Mouse (Mus musculus): ENCODE results near the gene Nubp2. TPM values are rescaled to one million over a fixed set of nuclear protein-coding genes. Genes with fewer than 3 reads are reported as not detected.

Nubp2 gene
- total and polyA plus RNA-seq, 3 experiments, result 70.9 to 124 (median 89.1) TPM

- DNase-seq (ENCODE audit: extremely low read depth), result no peak
- in situ Hi-C loops (cut with MboI; ENCODE audit: low pct_ligation_motif_present, low pct_unique_long_range_greater_than_20kb, low sequenced_read_pairs), result no loop called here
- Histone ChIP-seq H3K36me3 (replicated peaks in 1 of 2; ENCODE audit: control insufficient read depth in 1 of 2, insufficient read depth in 1 of 2, low read length in 1 of 2) (no peaks in the 10 kb centered on the region), H3K4me2 (ENCODE audit: insufficient read depth, low read depth, poor library complexity, severe bottlenecking) (no peak within 1 kb of the TSS), H3K9me3 (replicated peaks; ENCODE audit: low read length) (no peaks in the 10 kb centered on the region), H3K4me3 (replicated peaks in 1 of 3; ENCODE audit: low read depth in 2 of 3, low read length in 2 of 3, poor library complexity in 1 of 3) (no peak within 1 kb of the TSS), H3K79me2 (replicated peaks; ENCODE audit: control insufficient read depth, extremely low read depth, insufficient read depth, poor library complexity, severe bottlenecking) (no peaks in the 10 kb centered on the region), H3K27ac (ENCODE audit: insufficient read depth, low read depth) (no peak within 1 kb of the TSS), H3K4me1 (ENCODE audit: control insufficient read depth in 1 of 2, insufficient read depth in 2 of 2) (peaks cover 0 to 2% of the 10 kb centered on the region in 2 experiments; a peak in 1 of 4 replicates), H3K27me3 (replicated peaks) (peaks cover 19% of the 10 kb centered on the region), H3K9ac (ENCODE audit: insufficient read depth, low read depth) (no peak within 1 kb of the TSS)
- dilution Hi-C loops (cut with MboI; ENCODE audit: extremely low pct_ligation_motif_present, extremely low pct_unique_long_range_greater_than_20kb, low sequenced_read_pairs), result no loop called here
- TF ChIP-seq EP300 (IDR thresholded peaks at IDR 0.05; ENCODE audit: low read length) (no peak), POLR2AphosphoS2 (IDR thresholded peaks at IDR 0.05; ENCODE audit: low read depth, low read length) (no peak), E2F4 (IDR thresholded peaks at IDR 0.05; ENCODE audit: insufficient replicate concordance, low read depth, low read length) (no peak), MAX (IDR thresholded peaks at IDR 0.05; ENCODE audit: low read length) (no peak), SMC3 (IDR thresholded peaks at IDR 0.05; ENCODE audit: low read depth, low read length) (no peak), ZMIZ1 (IDR thresholded peaks at IDR 0.05; ENCODE audit: low read depth, low read length) (no peak), SIN3A (IDR thresholded peaks at IDR 0.05; ENCODE audit: low read length) (no peak), RCOR1 (conservative IDR thresholded peaks at IDR 0.05; ENCODE audit: low read depth, low read length) (no peak)
These were observed 46.3 kb downstream of the Nubp2 start, which contains the start of gene Hagh for GRCm38 (mm10) chr17:24839842-24840241. Hagh (plus strand) TSS chr17:24840143.

Other genes with a start within 250 kb of the Nubp2 start
Only the 20 nearest of the 29 such genes appear.
- gene Noxo1, start 190.1 kb downstream of the Nubp2 start, total RNA-seq (2012; rRNA removed), result 0.80 and 0.89 TPM in 2 replicates
- gene Noxo1, start 190.1 kb downstream of the Nubp2 start, total RNA-seq (2014; rRNA removed), result 0.47 and 0.54 TPM in 2 replicates
- gene Noxo1, start 190.1 kb downstream of the Nubp2 start, polyA plus RNA-seq (2012; ENCODE audit: insufficient read length, low read depth), result 0.95 and 2.5 TPM in 2 replicates
- 98.0 and 122 TPM in 2 replicates for gene Tbl3, start 178.7 kb downstream of the Nubp2 start, total RNA-seq (2012; rRNA removed)
- 99.7 and 105 TPM in 2 replicates for gene Tbl3, start 178.7 kb downstream of the Nubp2 start, total RNA-seq (2014; rRNA removed)
- 101 and 104 TPM in 2 replicates for gene Tbl3, start 178.7 kb downstream of the Nubp2 start, polyA plus RNA-seq (2012; ENCODE audit: insufficient read length, low read depth)
- 0.38 and 0.59 TPM in 2 replicates for gene Rnf151, start 168.3 kb downstream of the Nubp2 start, total RNA-seq (2012; rRNA removed)
- gene Rnf151, start 168.3 kb downstream of the Nubp2 start, total RNA-seq (2014; rRNA removed), result not detected in 2 replicates
- gene Rnf151, start 168.3 kb downstream of the Nubp2 start, polyA plus RNA-seq (2012; ENCODE audit: insufficient read length, low read depth), result 0.20 and 0.34 TPM in 2 replicates
- 5,102 and 6,050 TPM in 2 replicates for gene Rps2, start 168.2 kb downstream of the Nubp2 start, total RNA-seq (2012; rRNA removed)
- gene Rps2, start 168.2 kb downstream of the Nubp2 start, total RNA-seq (2014; rRNA removed), result 5,117 and 5,410 TPM in 2 replicates
- 1,976 and 2,057 TPM in 2 replicates for gene Rps2, start 168.2 kb downstream of the Nubp2 start, polyA plus RNA-seq (2012; ENCODE audit: insufficient read length, low read depth)
- 188 and 207 TPM in 2 replicates for gene Ndufb10, start 161.9 kb downstream of the Nubp2 start, total RNA-seq (2012; rRNA removed)
- 207 and 208 TPM in 2 replicates for gene Ndufb10, start 161.9 kb downstream of the Nubp2 start, total RNA-seq (2014; rRNA removed)
- gene Ndufb10, start 161.9 kb downstream of the Nubp2 start, polyA plus RNA-seq (2012; ENCODE audit: insufficient read length, low read depth), result 136 and 155 TPM in 2 replicates
- gene Rpl3l, start 158.5 kb downstream of the Nubp2 start, total RNA-seq (2012; rRNA removed), result 0.17 TPM in 1 of 2 replicates, not detected in the other
- gene Rpl3l, start 158.5 kb downstream of the Nubp2 start, total RNA-seq (2014; rRNA removed), result 0.24 TPM in 1 of 2 replicates, not detected in the other
- 0.79 and 0.91 TPM in 2 replicates for gene Rpl3l, start 158.5 kb downstream of the Nubp2 start, polyA plus RNA-seq (2012; ENCODE audit: insufficient read length, low read depth)
- gene Msrb1, start 149.7 kb downstream of the Nubp2 start, total RNA-seq (2012; rRNA removed), result 38.4 and 39.7 TPM in 2 replicates
- gene Msrb1, start 149.7 kb downstream of the Nubp2 start, total RNA-seq (2014; rRNA removed), result 21.3 and 26.9 TPM in 2 replicates
- 60.5 and 70.0 TPM in 2 replicates for gene Msrb1, start 149.7 kb downstream of the Nubp2 start, polyA plus RNA-seq (2012; ENCODE audit: insufficient read length, low read depth)
- 0.30 TPM in 1 of 2 replicates, not detected in the other for gene Hs3st6, start 133.4 kb downstream of the Nubp2 start, total RNA-seq (2012; rRNA removed)
- gene Hs3st6, start 133.4 kb downstream of the Nubp2 start, total RNA-seq (2014; rRNA removed), result not detected in 2 replicates
- not detected in 2 replicates for gene Hs3st6, start 133.4 kb downstream of the Nubp2 start, polyA plus RNA-seq (2012; ENCODE audit: insufficient read length, low read depth)
- gene Meiob, start 82.1 kb downstream of the Nubp2 start, total RNA-seq (2012; rRNA removed), result 0.08 and 0.30 TPM in 2 replicates
- 0.22 and 0.40 TPM in 2 replicates for gene Meiob, start 82.1 kb downstream of the Nubp2 start, total RNA-seq (2014; rRNA removed)
- 0.15 and 0.23 TPM in 2 replicates for gene Meiob, start 82.1 kb downstream of the Nubp2 start, polyA plus RNA-seq (2012; ENCODE audit: insufficient read length, low read depth)
- 28.1 and 31.0 TPM in 2 replicates for gene Hagh, start 46.2 kb downstream of the Nubp2 start, total RNA-seq (2012; rRNA removed)
- 27.3 and 28.1 TPM in 2 replicates for gene Hagh, start 46.2 kb downstream of the Nubp2 start, total RNA-seq (2014; rRNA removed)
- gene Hagh, start 46.2 kb downstream of the Nubp2 start, polyA plus RNA-seq (2012; ENCODE audit: insufficient read length, low read depth), result 18.1 and 18.9 TPM in 2 replicates
- gene Fahd1, start 36.0 kb downstream of the Nubp2 start, total RNA-seq (2012; rRNA removed), result 8.0 and 8.2 TPM in 2 replicates
- 6.3 and 7.3 TPM in 2 replicates for gene Fahd1, start 36.0 kb downstream of the Nubp2 start, total RNA-seq (2014; rRNA removed)
- 5.2 and 5.8 TPM in 2 replicates for gene Fahd1, start 36.0 kb downstream of the Nubp2 start, polyA plus RNA-seq (2012; ENCODE audit: insufficient read length, low read depth)
- 5.5 and 9.8 TPM in 2 replicates for gene Igfals, start 20.4 kb downstream of the Nubp2 start, total RNA-seq (2012; rRNA removed)
- gene Igfals, start 20.4 kb downstream of the Nubp2 start, total RNA-seq (2014; rRNA removed), result 5.0 and 5.4 TPM in 2 replicates
- 5.1 and 6.3 TPM in 2 replicates for gene Igfals, start 20.4 kb downstream of the Nubp2 start, polyA plus RNA-seq (2012; ENCODE audit: insufficient read length, low read depth)
- gene Spsb3, start 294 bp upstream of the Nubp2 start, total RNA-seq (2012; rRNA removed), result 23.3 and 27.3 TPM in 2 replicates
- gene Spsb3, start 294 bp upstream of the Nubp2 start, total RNA-seq (2014; rRNA removed), result 21.1 and 21.3 TPM in 2 replicates
- gene Spsb3, start 294 bp upstream of the Nubp2 start, polyA plus RNA-seq (2012; ENCODE audit: insufficient read length, low read depth), result 13.3 and 14.4 TPM in 2 replicates
- 19.7 and 33.1 TPM in 2 replicates for gene Eme2, start 8.7 kb upstream of the Nubp2 start, total RNA-seq (2012; rRNA removed)
- gene Eme2, start 8.7 kb upstream of the Nubp2 start, total RNA-seq (2014; rRNA removed), result 12.7 and 13.5 TPM in 2 replicates
- 16.9 and 19.1 TPM in 2 replicates for gene Eme2, start 8.7 kb upstream of the Nubp2 start, polyA plus RNA-seq (2012; ENCODE audit: insufficient read length, low read depth)
- gene Mrps34, start 8.8 kb upstream of the Nubp2 start, total RNA-seq (2012; rRNA removed), result 57.2 and 61.7 TPM in 2 replicates
- 50.9 and 56.5 TPM in 2 replicates for gene Mrps34, start 8.8 kb upstream of the Nubp2 start, total RNA-seq (2014; rRNA removed)
- gene Mrps34, start 8.8 kb upstream of the Nubp2 start, polyA plus RNA-seq (2012; ENCODE audit: insufficient read length, low read depth), result 73.5 and 80.5 TPM in 2 replicates
- gene Nme3, start 10.2 kb upstream of the Nubp2 start, total RNA-seq (2012; rRNA removed), result 16.7 and 22.0 TPM in 2 replicates
- 11.4 and 11.9 TPM in 2 replicates for gene Nme3, start 10.2 kb upstream of the Nubp2 start, total RNA-seq (2014; rRNA removed)
- gene Nme3, start 10.2 kb upstream of the Nubp2 start, polyA plus RNA-seq (2012; ENCODE audit: insufficient read length, low read depth), result 13.8 and 14.4 TPM in 2 replicates
- 34.1 and 34.2 TPM in 2 replicates for gene Mapk8ip3, start 50.6 kb upstream of the Nubp2 start, total RNA-seq (2012; rRNA removed)
- gene Mapk8ip3, start 50.6 kb upstream of the Nubp2 start, total RNA-seq (2014; rRNA removed), result 14.5 and 15.8 TPM in 2 replicates
- 41.4 and 44.0 TPM in 2 replicates for gene Mapk8ip3, start 50.6 kb upstream of the Nubp2 start, polyA plus RNA-seq (2012; ENCODE audit: insufficient read length, low read depth)
- 33.5 and 48.9 TPM in 2 replicates for gene Jpt2, start 74.3 kb upstream of the Nubp2 start, total RNA-seq (2012; rRNA removed)
- gene Jpt2, start 74.3 kb upstream of the Nubp2 start, total RNA-seq (2014; rRNA removed), result 67.6 and 70.9 TPM in 2 replicates
- 60.2 and 62.9 TPM in 2 replicates for gene Jpt2, start 74.3 kb upstream of the Nubp2 start, polyA plus RNA-seq (2012; ENCODE audit: insufficient read length, low read depth)
- 4.3 and 4.4 TPM in 2 replicates for gene Cramp1l, start 129.4 kb upstream of the Nubp2 start, total RNA-seq (2012; rRNA removed)
- gene Cramp1l, start 129.4 kb upstream of the Nubp2 start, total RNA-seq (2014; rRNA removed), result 2.0 and 2.1 TPM in 2 replicates
- gene Cramp1l, start 129.4 kb upstream of the Nubp2 start, polyA plus RNA-seq (2012; ENCODE audit: insufficient read length, low read depth), result 6.8 and 6.9 TPM in 2 replicates
- gene Ift140, start 129.7 kb upstream of the Nubp2 start, total RNA-seq (2012; rRNA removed), result 16.6 and 24.4 TPM in 2 replicates
- gene Ift140, start 129.7 kb upstream of the Nubp2 start, total RNA-seq (2014; rRNA removed), result 26.4 and 27.0 TPM in 2 replicates
- gene Ift140, start 129.7 kb upstream of the Nubp2 start, polyA plus RNA-seq (2012; ENCODE audit: insufficient read length, low read depth), result 33.4 and 34.8 TPM in 2 replicates